Mouse (Mus musculus) left cerebral cortex, adult 18-20 months (tissue): ENCODE measurements at regions not wholly inside any gene's neighbourhood (a gene's known extent, or its start where the extent isn't known, plus 50 kb on each side); places are given as distances from the start of the nearest gene placed in this dataset.
"Not testable (repeated sequence)": the region's sequence is repeated elsewhere in the genome, so short reads cannot be mapped to it uniquely, and the experiment has no call there.

Experiments used
- DNase-seq, 2 experiments: peaks; one replicate each; pipeline ENCODE4 v3.0.0; 2021 to 2022; ENCODE audit warnings: low spot score in 2 of 2, mixed read lengths in 1 of 2

DNA sequence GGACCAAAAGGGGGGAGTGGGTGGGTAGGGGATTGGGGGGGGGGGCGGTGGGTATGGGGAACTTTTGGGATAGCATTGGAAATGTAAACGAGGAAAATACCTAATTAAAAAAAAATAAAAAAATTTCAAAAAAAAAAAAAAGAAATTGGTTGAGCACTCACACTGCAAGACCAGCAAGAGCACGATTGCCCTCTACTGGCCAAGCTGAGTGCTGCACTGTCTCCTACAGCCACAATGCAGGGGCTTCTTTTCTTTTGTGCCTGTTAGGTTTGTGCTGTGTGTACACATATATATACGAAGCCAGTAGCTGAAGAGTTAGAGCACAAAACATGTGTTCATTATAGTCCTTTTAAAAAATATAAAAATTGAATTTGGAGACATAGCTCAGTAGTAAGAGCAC, 55.6 kb downstream of the Mup20 start:
- peak; percentile 12 to 38 for DNase-seq

DNA sequence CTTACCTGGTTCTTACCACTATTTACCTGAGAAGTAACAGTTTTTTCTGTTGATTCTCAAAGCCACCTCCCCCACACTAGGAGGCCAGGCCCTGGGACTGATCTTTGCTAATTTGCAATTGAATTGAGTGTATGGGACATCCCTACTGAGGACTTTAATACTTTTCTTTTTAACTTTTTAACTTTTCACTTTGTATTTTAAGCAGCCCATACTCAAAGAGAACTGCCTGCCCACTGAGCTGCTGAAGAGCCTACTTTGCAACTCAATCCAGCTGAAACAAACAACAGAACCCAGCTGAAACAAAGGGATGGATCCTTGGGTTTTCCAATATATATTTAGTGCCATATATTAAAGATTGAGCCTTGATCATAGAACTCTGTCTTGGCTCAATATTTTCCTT, 64.0 kb downstream of the Mup20 start:
- not testable (repeated sequence) for DNase-seq

DNA sequence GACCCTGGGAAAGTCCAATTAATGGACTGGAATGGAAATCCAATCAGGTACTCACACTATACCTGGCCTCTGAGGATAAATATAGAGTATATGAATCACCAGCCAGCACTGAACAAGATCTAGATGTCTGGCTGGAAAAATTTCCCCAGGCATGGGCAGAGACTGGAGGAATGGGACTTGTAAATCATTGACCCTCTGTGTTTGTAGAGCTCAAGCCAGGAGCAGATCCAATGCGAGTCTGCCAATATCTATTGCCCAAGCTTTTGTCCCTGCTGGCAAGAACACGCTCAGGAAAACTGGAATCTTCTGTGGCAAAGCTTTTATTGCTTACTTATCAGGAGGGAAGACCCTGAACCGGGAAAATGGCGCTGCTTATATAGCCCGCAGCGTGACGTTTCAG, 77.8 kb downstream of the Mup20 start:
- DNase-seq = no peak

DNA sequence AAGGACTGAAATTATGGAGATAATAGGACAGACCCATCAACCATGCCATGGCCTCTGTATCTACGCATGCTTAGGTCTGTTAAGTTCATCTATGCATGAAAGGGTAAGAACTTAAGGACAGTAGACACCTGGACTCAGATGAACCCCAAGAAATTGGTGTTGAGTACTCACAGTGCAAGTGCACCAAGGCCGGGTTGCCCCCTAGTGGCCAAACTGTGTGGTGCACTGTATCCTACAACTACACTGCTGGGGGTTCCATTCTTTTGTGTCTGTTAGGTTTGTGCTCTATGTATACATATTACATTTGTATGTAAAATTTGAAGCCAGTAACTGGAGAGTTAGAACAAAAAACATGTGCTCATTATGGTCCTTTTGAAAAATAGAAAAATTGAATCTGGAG, 80.7 kb downstream of the Mup20 start:
- peak; percentile 12 to 50 for DNase-seq

DNA sequence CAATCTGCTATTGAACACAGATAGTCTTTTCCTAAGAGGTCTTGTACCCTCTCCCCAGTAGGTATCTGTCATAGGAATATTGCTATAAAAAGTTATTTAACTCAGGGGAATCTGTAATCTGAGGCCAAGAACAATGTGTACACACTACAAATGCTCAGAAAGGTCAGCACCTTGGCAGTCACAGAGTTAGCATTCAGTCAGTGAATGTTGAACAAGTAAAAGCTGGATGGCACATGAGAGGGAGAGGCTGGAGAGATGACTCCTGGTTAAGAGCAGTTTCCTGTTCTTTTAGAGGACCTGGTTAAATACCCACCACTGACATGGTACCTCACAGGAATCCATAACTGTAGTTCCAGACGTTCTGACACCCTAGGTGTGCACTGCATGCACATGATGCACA, 84.3 kb downstream of the Mup20 start:
- DNase-seq = no peak

DNA sequence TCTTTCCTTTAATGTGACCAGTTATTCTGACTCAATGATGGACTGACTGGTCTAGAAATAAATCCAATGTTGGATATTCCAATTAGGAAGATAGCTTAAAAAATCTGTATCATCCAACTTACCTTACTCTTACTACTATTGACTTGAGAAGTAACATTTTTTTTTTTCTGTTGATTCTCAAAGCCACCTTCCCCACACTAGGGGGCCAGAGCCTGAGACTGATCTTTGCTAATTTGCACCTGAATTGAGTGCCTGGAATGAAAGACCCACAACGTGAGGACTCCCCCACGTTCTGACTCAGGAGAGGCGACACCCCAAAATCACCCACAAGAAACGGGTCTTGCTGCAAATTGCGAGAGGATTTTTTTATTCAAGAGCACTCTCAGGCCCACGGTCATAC, 86.3 kb downstream of the Mup20 start:
- not testable (repeated sequence) for DNase-seq

DNA sequence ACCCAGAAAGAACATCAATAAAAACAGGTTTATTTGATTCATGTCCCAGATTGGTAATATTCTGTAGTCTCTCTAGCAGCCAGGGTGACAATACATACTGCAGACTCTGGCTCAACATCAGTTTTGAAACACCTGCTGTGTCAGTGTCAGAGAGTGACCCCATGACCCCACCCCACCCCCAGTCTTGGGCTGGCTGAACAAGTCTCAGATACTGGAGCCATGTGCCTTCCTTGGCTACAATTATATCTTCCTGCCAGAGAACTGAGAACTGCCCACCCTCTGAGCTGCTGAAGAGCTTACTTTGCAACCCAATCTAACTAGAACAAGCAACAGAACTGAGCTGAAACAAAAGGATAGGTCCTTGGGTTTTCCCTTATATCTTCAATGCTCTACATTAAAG, 91.6 kb downstream of the Mup20 start:
- DNase-seq = no peak
